In the genomic region with DNA sequence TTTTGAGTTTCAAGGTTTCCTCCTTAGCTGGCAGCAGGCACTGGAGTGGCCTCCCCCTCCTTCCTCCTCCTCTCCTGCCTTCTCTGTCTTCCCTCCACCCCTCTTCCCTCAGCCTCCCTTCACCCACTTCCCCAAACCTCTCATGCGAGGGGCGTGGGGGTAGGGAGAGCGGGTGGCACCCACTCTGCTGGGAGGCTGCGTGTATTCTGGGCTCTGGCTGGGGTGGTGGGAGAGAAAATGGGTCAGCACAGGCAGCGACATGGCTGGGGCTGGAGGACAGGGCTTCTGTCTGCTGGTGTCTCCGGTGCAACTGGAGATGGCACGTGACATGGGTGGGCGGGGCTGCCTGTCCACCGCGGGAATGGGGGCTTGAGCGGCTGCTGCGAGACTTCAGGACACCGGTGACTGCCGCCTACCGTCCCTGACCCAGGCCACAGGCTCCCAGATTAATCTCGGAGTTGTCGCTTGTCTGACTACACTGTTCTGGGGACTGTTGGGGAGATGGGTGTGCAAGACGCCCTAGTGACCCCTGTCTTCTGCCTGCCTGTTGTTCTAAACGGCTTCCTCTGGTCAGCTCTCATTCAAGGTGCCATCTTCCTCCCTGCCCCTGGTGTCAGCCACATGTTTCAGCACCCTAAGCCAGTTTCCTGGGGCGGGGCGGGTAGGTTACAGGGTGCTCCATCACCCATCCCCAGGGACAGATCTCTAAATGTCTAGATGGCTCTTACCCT, we compare ENCODE assay signal across 8 mouse cellular contexts.
A peak's percentile ranks its signal among the peaks of the same experiment; 100 is the strongest.
DNase-seq lines count a peak whose midpoint lies in the region; ATAC-seq and TF ChIP-seq lines count a peak whose summit lies in the region.

No protein-coding gene starts in this region.

- no peaks in the 10 kb centered on the region for H3K36me3 ChIP-seq in hindbrain, embryonic 12.5 days
- H3K36me3 ChIP-seq in limb, embryonic 13.5 days: no peaks in the 10 kb centered on the region
- no peaks in the 10 kb centered on the region for H3K36me3 ChIP-seq in midbrain, embryonic 14.5 days (ENCODE audit: control insufficient read depth, insufficient read depth, low read length)

- no peaks in the 10 kb centered on the region for H3K9me3 ChIP-seq in hindbrain, embryonic 12.5 days (replicated peaks)
- no peaks in the 10 kb centered on the region for H3K9me3 ChIP-seq in limb, embryonic 13.5 days
- no peaks in the 10 kb centered on the region for H3K9me3 ChIP-seq in midbrain, embryonic 14.5 days (ENCODE audit: control insufficient read depth, low read length)

- peak overlapping the region; percentile 42 for H3K4me3 ChIP-seq in cerebellum, adult 2 months (replicated peaks; ENCODE audit: insufficient read depth, low read depth, low read length)
- peak overlapping the region; percentile 37 for H3K4me3 ChIP-seq in hindbrain, embryonic 12.5 days
- peak overlapping the region; percentile 50 for H3K4me3 ChIP-seq in limb, embryonic 13.5 days
- peak overlapping the region; percentile 41 for H3K4me3 ChIP-seq in midbrain, embryonic 14.5 days (replicated peaks; ENCODE audit: low read depth, low read length)

- 19% methylated on average over 21 of the region's 21 CpGs for WGBS in cerebellum, adult 2 months
- 4% methylated on average over 21 of the region's 21 CpGs for WGBS in hindbrain, embryonic 12.5 days
- WGBS in limb, embryonic 13.5 days: 5% methylated on average over 21 of the region's 21 CpGs
- WGBS in midbrain, embryonic 14.5 days: 4% methylated on average over 21 of the region's 21 CpGs

- no peak overlapping the region for H3K27ac ChIP-seq in cerebellum, adult 2 months (ENCODE audit: insufficient read depth, low read length)
- H3K27ac ChIP-seq in hindbrain, embryonic 12.5 days: 0 out of 2 replicates have a peak overlapping the region, but pooled peaks have one; percentile 30
- H3K27ac ChIP-seq in limb, embryonic 13.5 days: peak overlapping the region; percentile 23
- H3K27ac ChIP-seq in midbrain, embryonic 14.5 days (replicated peaks; ENCODE audit: low read depth, low read length): peak overlapping the region; percentile 64

- peak; percentile 44; the same call in 1 of the 2 replicates for TF ChIP-seq POLR2A in cerebellum, adult 2 months (IDR thresholded peaks at IDR 0.05; ENCODE audit: borderline replicate concordance, insufficient read depth, low read length)

- H3K4me2 ChIP-seq in hindbrain, embryonic 12.5 days (replicated peaks): peak overlapping the region; percentile 64
- H3K4me2 ChIP-seq in limb, embryonic 13.5 days (replicated peaks): peak overlapping the region; percentile 78
- peak overlapping the region; percentile 74 for H3K4me2 ChIP-seq in midbrain, embryonic 14.5 days (ENCODE audit: low read length)

- H3K4me1 ChIP-seq in cerebellum, adult 2 months (ENCODE audit: control insufficient read depth, insufficient read depth, low read length): peaks cover 24% of the 10 kb centered on the region
- peaks cover 12% of the 10 kb centered on the region for H3K4me1 ChIP-seq in hindbrain, embryonic 12.5 days
- peaks cover 18% of the 10 kb centered on the region for H3K4me1 ChIP-seq in limb, embryonic 13.5 days
- H3K4me1 ChIP-seq in midbrain, embryonic 14.5 days (ENCODE audit: control insufficient read depth, insufficient read depth, low read length): peaks cover 8% of the 10 kb centered on the region; the same call in 1 of the 2 replicates

- no peak for TF ChIP-seq CTCF in cerebellum, adult 2 months (IDR thresholded peaks at IDR 0.05; ENCODE audit: borderline replicate concordance, insufficient read depth, low read depth, low read length)

- H3K9ac ChIP-seq in hindbrain, embryonic 12.5 days: peak overlapping the region; percentile 62
- peak overlapping the region; percentile 71 for H3K9ac ChIP-seq in limb, embryonic 13.5 days
- H3K9ac ChIP-seq in midbrain, embryonic 14.5 days (replicated peaks; ENCODE audit: low read length): peak overlapping the region; percentile 60

- DNase-seq in cerebellum, adult 2 months: peak; percentile 39 to 48
- no peak for DNase-seq in cerebellum, adult 9-10 months
- DNase-seq in c-Kit-negative CD71-positive TER-119-positive erythroid progenitor cells, embryonic 14.5 days (ENCODE audit: low read depth, low spot score): peak; percentile 68
- DNase-seq in forelimb bud, embryonic 11.5 days (ENCODE audit: low read depth, low spot score): peak; percentile 68
- DNase-seq in midbrain, embryonic 14.5 days: peak; percentile 87
- peak; percentile 76 for DNase-seq in spleen, adult 12 weeks (ENCODE audit: low spot score)

- H3K27me3 ChIP-seq in cerebellum, adult 2 months (ENCODE audit: control insufficient read depth, insufficient read depth, low read length): no peaks in the 10 kb centered on the region
- H3K27me3 ChIP-seq in hindbrain, embryonic 12.5 days: no peaks in the 10 kb centered on the region
- no peaks in the 10 kb centered on the region; the same call in 1 of the 2 replicates for H3K27me3 ChIP-seq in limb, embryonic 13.5 days
- H3K27me3 ChIP-seq in midbrain, embryonic 14.5 days (ENCODE audit: control insufficient read depth, insufficient read depth, low read length): no peaks in the 10 kb centered on the region

- ATAC-seq in hindbrain, embryonic 12.5 days (ENCODE audit: low FRiP score): peak; percentile 91
- peak; percentile 93 for ATAC-seq in limb, embryonic 13.5 days (ENCODE audit: low FRiP score, low read depth)
- ATAC-seq in midbrain, embryonic 14.5 days (ENCODE audit: low FRiP score, low TSS enrichment): peak; percentile 85
